Mouse (Mus musculus) central nervous system, embryonic 14 days (tissue): Measurements from ENCODE around the gene Gkn1. TPM values are rescaled to one million over a fixed set of nuclear protein-coding genes. Genes with fewer than 3 reads are reported as not detected.

ENCODE experiments used
- polyA plus RNA-seq: library from polyadenylated mRNA; depleted of rRNA; stranded (reverse); fragments of >200 nt; gene quantifications from 2 replicates; pipeline ENCODE4 v1.2.3, GENCODE M21; 2012; rRNA removed

Gkn1 gene
- polyA plus RNA-seq, result 0.09 TPM in 1 of 2 replicates, not detected in the other

GRCm38 (mm10) chr6:87350829-87351228 lies at the start of gene Gkn1:
TSS of gene Gkn1 (minus strand) at chr6:87350942.

GRCm38 (mm10) chr6:87388877-87389276 lies 38.1 kb upstream of the Gkn1 start, which contains the start of gene Gkn3:
TSS of gene Gkn3 (minus strand) at chr6:87388935.

GRCm38 (mm10) chr6:87373057-87373456 lies 22.3 kb upstream of the Gkn1 start, which contains the start of gene Gkn2:
TSS of gene Gkn2 (plus strand) at chr6:87373357.

GRCm38 (mm10) chr6:87335091-87335934 lies 15.4 kb downstream of the Gkn1 start, which contains the start of gene Antxr1:
TSS of gene Antxr1 (minus strand) at chr6:87335821.

Other genes starting within 250 kb of the Gkn1 start
- 0.28 and 0.58 TPM in 2 replicates for gene D6Ertd527e, start 246.2 kb downstream of the Gkn1 start, polyA plus RNA-seq
- gene Antxr1, start 15.1 kb downstream of the Gkn1 start, polyA plus RNA-seq, result 8.9 and 20.7 TPM in 2 replicates
- gene Gkn2, start 22.4 kb upstream of the Gkn1 start, polyA plus RNA-seq, result 0.16 TPM in 1 of 2 replicates, not detected in the other
- 0.23 and 0.40 TPM in 2 replicates for gene Gkn3, start 38.0 kb upstream of the Gkn1 start, polyA plus RNA-seq
- 0.01 TPM in 1 of 2 replicates, not detected in the other for gene Bmp10, start 78.1 kb upstream of the Gkn1 start, polyA plus RNA-seq
- 1.2 and 2.0 TPM in 2 replicates for gene Arhgap25, start 182.3 kb upstream of the Gkn1 start, polyA plus RNA-seq
- gene Prokr1, start 239.8 kb upstream of the Gkn1 start, polyA plus RNA-seq, result 2.3 and 3.5 TPM in 2 replicates